In genomic region chr4:65604504-65605150, GRCm38 (mm10) we compare ENCODE assay signal across 8 mouse cellular contexts. TPM values are rescaled to one million over a fixed set of nuclear protein-coding genes. Genes with fewer than 3 reads are reported as not detected.
DNase-seq lines count a peak whose midpoint lies in the region; ATAC-seq lines count a peak whose summit lies in the region.

Trim32 (plus strand) TSS chr4:65604986.

- H3K27ac ChIP-seq in forebrain, embryonic 11.5 days (ENCODE audit: low read depth, low read length): no peak within 1 kb of the TSS
- H3K27ac ChIP-seq in heart, embryonic 16.5 days (ENCODE audit: low read length): peak within 1 kb of the TSS; percentile 55; the same call in 1 of the 2 replicates
- H3K27ac ChIP-seq in liver, embryonic 15.5 days (replicated peaks): no peak within 1 kb of the TSS
- H3K27ac ChIP-seq in neural tube, embryonic 12.5 days: peak within 1 kb of the TSS; percentile 32; the same call in 1 of the 2 replicates

- H3K4me1 ChIP-seq in forebrain, embryonic 11.5 days (replicated peaks; ENCODE audit: control insufficient read depth, insufficient read depth, low read length): peaks cover 6% of the 10 kb centered on the region; the same call in 1 of the 2 replicates
- peaks cover 30% of the 10 kb centered on the region for H3K4me1 ChIP-seq in heart, embryonic 16.5 days (ENCODE audit: control insufficient read depth, insufficient read depth, low read length)
- peaks cover 34% of the 10 kb centered on the region for H3K4me1 ChIP-seq in liver, embryonic 15.5 days (replicated peaks)
- H3K4me1 ChIP-seq in neural tube, embryonic 12.5 days: peaks cover 15% of the 10 kb centered on the region; the same call in 1 of the 2 replicates

- WGBS in forebrain, embryonic 11.5 days: 3% methylated on average over 33 of the region's 33 CpGs
- WGBS in heart, embryonic 16.5 days: 4% methylated on average over 33 of the region's 33 CpGs
- 5% methylated on average over 33 of the region's 33 CpGs for WGBS in liver, embryonic 15.5 days (ENCODE audit: insufficient replicate concordance)
- WGBS in neural tube, embryonic 12.5 days: 4% methylated on average over 33 of the region's 33 CpGs

- no peaks in the 10 kb centered on the region for H3K9me3 ChIP-seq in forebrain, embryonic 11.5 days (ENCODE audit: control insufficient read depth, low read length)
- H3K9me3 ChIP-seq in heart, embryonic 16.5 days (replicated peaks; ENCODE audit: control insufficient read depth, low read length): no peaks in the 10 kb centered on the region
- no peaks in the 10 kb centered on the region for H3K9me3 ChIP-seq in liver, embryonic 15.5 days (replicated peaks)
- H3K9me3 ChIP-seq in neural tube, embryonic 12.5 days: no peaks in the 10 kb centered on the region

- peak within 1 kb of the TSS; percentile 56 for H3K4me2 ChIP-seq in forebrain, embryonic 11.5 days (ENCODE audit: low read depth, low read length, severe bottlenecking)
- peak within 1 kb of the TSS; percentile 93 for H3K4me2 ChIP-seq in heart, embryonic 16.5 days (ENCODE audit: low read depth, low read length)
- H3K4me2 ChIP-seq in liver, embryonic 15.5 days: peak within 1 kb of the TSS; percentile 78
- H3K4me2 ChIP-seq in neural tube, embryonic 12.5 days (replicated peaks): peak within 1 kb of the TSS; percentile 64

- ATAC-seq in CD4-positive, CD25-positive, alpha-beta regulatory T cell, adult 4 months: peak; percentile 95
- ATAC-seq in forebrain, embryonic 11.5 days (replicated peaks; ENCODE audit: low FRiP score): peak; percentile 98
- peak; percentile 95 for ATAC-seq in heart, embryonic 16.5 days (replicated peaks; ENCODE audit: extremely low read depth, insufficient read depth, low FRiP score)
- ATAC-seq in liver, embryonic 15.5 days (ENCODE audit: insufficient read depth): peak; percentile 93
- peak; percentile 98 for ATAC-seq in neural tube, embryonic 12.5 days (ENCODE audit: low FRiP score, low read depth)

- peak within 1 kb of the TSS; percentile 71 for H3K4me3 ChIP-seq in forebrain, embryonic 11.5 days (ENCODE audit: low read depth, low read length)
- H3K4me3 ChIP-seq in heart, embryonic 16.5 days (ENCODE audit: low read length): peak within 1 kb of the TSS; percentile 90
- peak within 1 kb of the TSS; percentile 69 for H3K4me3 ChIP-seq in liver, embryonic 15.5 days (replicated peaks)
- peak within 1 kb of the TSS; percentile 65 for H3K4me3 ChIP-seq in neural tube, embryonic 12.5 days

- no peaks in the 10 kb centered on the region for H3K36me3 ChIP-seq in forebrain, embryonic 11.5 days (ENCODE audit: control insufficient read depth, insufficient read depth, low read length)
- H3K36me3 ChIP-seq in heart, embryonic 16.5 days (ENCODE audit: control insufficient read depth, insufficient read depth): no peaks in the 10 kb centered on the region
- H3K36me3 ChIP-seq in liver, embryonic 15.5 days (replicated peaks): no peaks in the 10 kb centered on the region
- no peaks in the 10 kb centered on the region for H3K36me3 ChIP-seq in neural tube, embryonic 12.5 days

- peak within 1 kb of the TSS; percentile 81 for H3K9ac ChIP-seq in forebrain, embryonic 11.5 days (ENCODE audit: low read length)
- peak within 1 kb of the TSS; percentile 92 for H3K9ac ChIP-seq in heart, embryonic 16.5 days (ENCODE audit: low read length)
- H3K9ac ChIP-seq in liver, embryonic 15.5 days: peak within 1 kb of the TSS; percentile 56
- H3K9ac ChIP-seq in neural tube, embryonic 12.5 days: peak within 1 kb of the TSS; percentile 75

- no peaks in the 10 kb centered on the region for H3K27me3 ChIP-seq in forebrain, embryonic 11.5 days (ENCODE audit: control insufficient read depth, insufficient read depth, low read length)
- H3K27me3 ChIP-seq in heart, embryonic 16.5 days (ENCODE audit: control insufficient read depth, insufficient read depth, low read length): no peaks in the 10 kb centered on the region
- H3K27me3 ChIP-seq in liver, embryonic 15.5 days: no peaks in the 10 kb centered on the region
- H3K27me3 ChIP-seq in neural tube, embryonic 12.5 days (replicated peaks): no peaks in the 10 kb centered on the region

- peak; percentile 65 for DNase-seq in c-Kit-negative CD71-positive TER-119-positive erythroid progenitor cells, embryonic 14.5 days (ENCODE audit: low read depth, low spot score)
- DNase-seq in forebrain, embryonic 11.5 days (ENCODE audit: low spot score): peak; percentile 99
- DNase-seq in kidney, postnatal 36 days: peak; percentile 98 to 100
- DNase-seq in telencephalon, adult 2 months (ENCODE audit: low read depth, low spot score): peak; percentile 95

RNA-seq across cellular contexts. Expression of gene Trim32, which starts in this region (rescaled TPM):
- polyA plus RNA-seq in CD4-positive, CD25-positive, alpha-beta regulatory T cell, adult 4 months (2017; shearing (Covaris generic)): 10 to 100 TPM; 13.3 to 26.2 TPM
- 69.5 and 75.7 TPM in 2 replicates for polyA plus RNA-seq in forebrain, embryonic 11.5 days (2014; fragmentation: Nextera tagmentation; extraction: Ambion mirVana)
- polyA plus RNA-seq in heart, embryonic 16.5 days (2015; fragmentation: Nextera tagmentation; extraction: Ambion mirVana): 35.8 and 36.7 TPM in 2 replicates
- polyA plus RNA-seq in liver, embryonic 15.5 days (2015; fragmentation: Nextera tagmentation; extraction: Ambion mirVana): 6.0 and 6.1 TPM in 2 replicates
- 83.3 and 85.9 TPM in 2 replicates for polyA plus RNA-seq in neural tube, embryonic 12.5 days (2016; fragmentation: Nextera tagmentation; extraction: Ambion mirVana)

Comparison
In these comparisons a context has a peak if more than half of its experiments do, and no peak if none do; other contexts are left out.
1. H3K27ac ChIP-seq: peak in heart, embryonic 16.5 days (single experiment) and neural tube, embryonic 12.5 days (single experiment); none in forebrain, embryonic 11.5 days (single experiment) and liver, embryonic 15.5 days (single experiment).
2. Peak in every context shown above with its lines, with median percentiles within 50 percentile points of each other: ATAC-seq, DNase-seq, H3K4me2 ChIP-seq, H3K4me3 ChIP-seq and H3K9ac ChIP-seq.